ENCODE assay signal across 8 mouse cellular contexts in the genomic region with DNA sequence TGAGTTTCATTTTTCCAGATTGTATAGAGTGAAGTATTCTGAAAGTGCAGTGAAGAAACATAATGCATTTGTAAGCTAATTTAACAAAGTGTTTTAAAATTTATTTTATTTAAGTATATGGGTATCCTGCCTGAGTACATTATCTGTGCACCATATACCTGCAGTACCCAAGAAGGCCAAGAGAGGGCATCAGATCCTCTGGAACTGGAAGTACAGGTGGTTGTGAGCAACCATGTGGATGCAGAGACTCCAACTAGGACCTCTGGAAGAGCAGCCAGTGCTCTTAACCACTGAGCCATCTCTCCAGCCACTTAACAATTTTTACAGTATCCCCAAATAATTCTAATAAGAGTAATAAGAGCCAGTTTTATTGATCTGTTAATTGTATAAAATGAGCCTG.
A peak's percentile ranks its signal among the peaks of the same experiment; 100 is the strongest.
DNase-seq lines count a peak whose midpoint lies in the region; ATAC-seq and TF ChIP-seq lines count a peak whose summit lies in the region.
"Had no signal": no experiment of that assay in that cellular context is flagged by ENCODE, and none has a peak within 500 bp of the region (broad histone marks: within the 10 kb centered on the region; RNA-seq: fewer than 3 reads in every experiment).

No protein-coding gene starts in this region.

- peaks cover 9% of the 10 kb centered on the region; the same call in 1 of the 2 replicates for H3K36me3 ChIP-seq in liver, embryonic 12.5 days
- H3K36me3 ChIP-seq in liver, embryonic 13.5 days, result no peaks in the 10 kb centered on the region
- no peaks in the 10 kb centered on the region for H3K36me3 ChIP-seq in thymus, adult 2 months (ENCODE audit: control insufficient read depth, insufficient read depth, low read length)
- H3K36me3 ChIP-seq in midbrain, embryonic 15.5 days (replicated peaks), result no peaks in the 10 kb centered on the region

- no peaks in the 10 kb centered on the region for H3K9me3 ChIP-seq in liver, embryonic 12.5 days (replicated peaks)
- no peaks in the 10 kb centered on the region for H3K9me3 ChIP-seq in liver, embryonic 13.5 days (replicated peaks)
- no peaks in the 10 kb centered on the region for H3K9me3 ChIP-seq in midbrain, embryonic 15.5 days
- H3K9me3 ChIP-seq: lung, embryonic 15.5 days had no signal

- H3K27ac ChIP-seq in liver, embryonic 12.5 days, result no peak overlapping the region
- H3K27ac ChIP-seq in liver, embryonic 13.5 days, result no peak overlapping the region
- no peak overlapping the region for H3K27ac ChIP-seq in thymus, adult 2 months (ENCODE audit: control insufficient read depth, insufficient read depth, low read length)
- H3K27ac ChIP-seq in midbrain, embryonic 15.5 days, result no peak overlapping the region
- H3K27ac ChIP-seq: lung, embryonic 15.5 days had no signal

- H3K4me3 ChIP-seq in liver, embryonic 12.5 days, result no peak overlapping the region
- no peak overlapping the region for H3K4me3 ChIP-seq in liver, embryonic 13.5 days (replicated peaks)
- no peak overlapping the region for H3K4me3 ChIP-seq in thymus, adult 2 months (ENCODE audit: control insufficient read depth, insufficient read depth, low read length)
- H3K4me3 ChIP-seq in midbrain, embryonic 15.5 days, result no peak overlapping the region
- H3K4me3 ChIP-seq: lung, embryonic 15.5 days had no signal

- no peak overlapping the region for H3K4me2 ChIP-seq in liver, embryonic 12.5 days
- H3K4me2 ChIP-seq in liver, embryonic 13.5 days, result no peak overlapping the region
- no peak overlapping the region for H3K4me2 ChIP-seq in midbrain, embryonic 15.5 days
- H3K4me2 ChIP-seq: lung, embryonic 15.5 days had no signal

- H3K4me1 ChIP-seq in liver, embryonic 12.5 days, result no peaks in the 10 kb centered on the region
- H3K4me1 ChIP-seq in liver, embryonic 13.5 days (replicated peaks), result no peaks in the 10 kb centered on the region
- no peaks in the 10 kb centered on the region for H3K4me1 ChIP-seq in thymus, adult 2 months (replicated peaks; ENCODE audit: control insufficient read depth, insufficient read depth, low read length)
- peaks cover 3% of the 10 kb centered on the region for H3K4me1 ChIP-seq in midbrain, embryonic 15.5 days
- H3K4me1 ChIP-seq: lung, embryonic 15.5 days had no signal

- no peak for ATAC-seq in liver, embryonic 12.5 days
- peak; percentile 43 for ATAC-seq in activated CD4-positive, CD25-positive, alpha-beta regulatory T cell, adult 4 months
- no peak for ATAC-seq in liver, embryonic 13.5 days (ENCODE audit: low read depth)
- ATAC-seq in midbrain, embryonic 15.5 days (replicated peaks), result no peak
- no peak for ATAC-seq in erythroblast, adult 5-6 weeks (replicated peaks; ENCODE audit: low FRiP score, poor library complexity, severe bottlenecking)

- DNase-seq in liver, result peak; percentile 47
- peak; percentile 9 for DNase-seq in liver, embryonic 13.5 days
- peak; percentile 63 for DNase-seq in thymus, adult 2 months

- TF ChIP-seq CTCF in thymus, adult 2 months (IDR thresholded peaks at IDR 0.05; ENCODE audit: borderline replicate concordance, control insufficient read depth, extremely low read depth, insufficient read depth, low read length, poor library complexity), result no peak

- no peak overlapping the region for H3K9ac ChIP-seq in liver, embryonic 12.5 days
- no peak overlapping the region for H3K9ac ChIP-seq in liver, embryonic 13.5 days
- no peak overlapping the region for H3K9ac ChIP-seq in midbrain, embryonic 15.5 days
- H3K9ac ChIP-seq: lung, embryonic 15.5 days had no signal

- H3K27me3 ChIP-seq in liver, embryonic 12.5 days (replicated peaks), result no peaks in the 10 kb centered on the region
- H3K27me3 ChIP-seq in liver, embryonic 13.5 days, result no peaks in the 10 kb centered on the region
- no peaks in the 10 kb centered on the region for H3K27me3 ChIP-seq in thymus, adult 2 months (ENCODE audit: control insufficient read depth, insufficient read depth, low read length)
- H3K27me3 ChIP-seq in midbrain, embryonic 15.5 days (replicated peaks), result no peaks in the 10 kb centered on the region
- H3K27me3 ChIP-seq: lung, embryonic 15.5 days had no signal

- TF ChIP-seq POLR2A in thymus, adult 2 months (IDR thresholded peaks at IDR 0.05; ENCODE audit: control insufficient read depth, extremely low read depth, insufficient read depth, low read length, poor library complexity), result no peak

Comparison
In these comparisons a context has a peak if more than half of its experiments do, and no peak if none do; other contexts are left out.
1. DNase-seq: peak in every context shown above with its lines; median percentile 63 in thymus, adult 2 months; 47 in liver; 9 in liver, embryonic 13.5 days.